Mouse (Mus musculus) liver, embryonic 14.5 days (tissue): ENCODE data around the gene Kera.

Experiments
- CTCF ChIP-seq: IDR thresholded peaks from 2 replicates; pipeline ENCODE4 v1.5.1; 2016; ENCODE audit warnings: antibody characterized with exemption, low read depth, control low read depth
- EP300 ChIP-seq: IDR thresholded peaks from 2 replicates; pipeline ENCODE4 v1.6.1; 2016; ENCODE audit warnings: antibody characterized with exemption, low read depth

- TF ChIP-seq CTCF (no peak), EP300 (no peak)
These were observed 41.5 kb upstream of the Kera start, which contains the start of gene Lum for GRCm38 (mm10) chr10:97564957-97565856.
